Comparison of ENCODE assay signal across 10 mouse cellular contexts in genomic region chr1:136212803-136213202, GRCm38 (mm10). TPM values are rescaled to one million over a fixed set of nuclear protein-coding genes. Genes with fewer than 3 reads are reported as not detected.
A peak's percentile ranks its signal among the peaks of the same experiment; 100 is the strongest.
DNase-seq lines count a peak whose midpoint lies in the region; ATAC-seq and TF ChIP-seq lines count a peak whose summit lies in the region.
"Had no signal": no experiment of that assay in that cellular context is flagged by ENCODE, and none has a peak within 500 bp of the region (broad histone marks: within the 10 kb centered on the region; RNA-seq: fewer than 3 reads in every experiment).

TSS of gene Mroh3 (minus strand) at chr1:136212828.

- H3K36me3 ChIP-seq in hindbrain, embryonic 12.5 days = peaks cover 23% of the 10 kb centered on the region

- ATAC-seq in hindbrain, embryonic 12.5 days (ENCODE audit: low FRiP score) = 0 out of 2 replicates have a peak, but pooled peaks have one; percentile 40
- ATAC-seq: Patski had no signal

- DNase-seq in gastrocnemius, adult 18-20 months (ENCODE audit: low spot score) = peak; percentile 17
- no peak for DNase-seq in gastrocnemius, postnatal 25 days
- peak; percentile 42 for DNase-seq in 3T3-L1 (ENCODE audit: low read depth, low spot score)
- DNase-seq in brain, embryonic 14.5 days (ENCODE audit: low read depth) = peak; percentile 64
- peak; percentile 18 to 40 for DNase-seq in lung, postnatal 4 days
- peak; percentile 70 for DNase-seq in thymus, postnatal 0 days (ENCODE audit: low spot score)
- no peak for DNase-seq in gastrocnemius, postnatal 36 days

- no peaks in the 10 kb centered on the region for H3K9me3 ChIP-seq in hindbrain, embryonic 12.5 days (replicated peaks)

- intact Hi-C loops in gastrocnemius, postnatal 36 days (cut with DNase I) = no loop called here

- no peaks in the 10 kb centered on the region for H3K27me3 ChIP-seq in hindbrain, embryonic 12.5 days
- H3K27me3 ChIP-seq: Patski had no signal

- H3K9ac ChIP-seq in hindbrain, embryonic 12.5 days = no peak within 1 kb of the TSS

- no peak within 1 kb of the TSS for H3K4me3 ChIP-seq in hindbrain, embryonic 12.5 days

- H3K4me2 ChIP-seq in hindbrain, embryonic 12.5 days (replicated peaks) = no peak within 1 kb of the TSS

- TF ChIP-seq POLR2A in brain, embryonic 14.5 days (IDR thresholded peaks at IDR 0.05; ENCODE audit: borderline replicate concordance, extremely low read depth, insufficient read depth, insufficient read length, poor library complexity, severe bottlenecking) = no peak

- 41% methylated on average over 3 of the region's 3 CpGs for WGBS in hindbrain, embryonic 12.5 days

- H3K27ac ChIP-seq in hindbrain, embryonic 12.5 days = no peak within 1 kb of the TSS

- peak; percentile 72 for TF ChIP-seq CTCF in brain, embryonic 14.5 days (IDR thresholded peaks at IDR 0.05; ENCODE audit: borderline replicate concordance, extremely low read depth, insufficient read depth, insufficient read length)

- H3K4me1 ChIP-seq in hindbrain, embryonic 12.5 days = no peaks in the 10 kb centered on the region

RNA-seq across cellular contexts. Expression of gene Mroh3, which starts in this region (rescaled TPM):
- not detected for total RNA-seq in gastrocnemius, adult 18-20 months (2021)
- not detected for total RNA-seq in gastrocnemius, postnatal 25 days (2021)
- 0.50 and 0.77 TPM in 2 replicates for polyA plus RNA-seq in brain, embryonic 14.5 days (2012; rRNA removed)
- 0.34 TPM in 1 of 2 replicates, not detected in the other for polyA plus RNA-seq in hindbrain, embryonic 12.5 days (2016; fragmentation: Nextera tagmentation; extraction: Ambion mirVana)
- 0.05 and 0.46 TPM in 2 replicates for polyA plus RNA-seq in thymus, postnatal 0 days (2015; fragmentation: Nextera tagmentation; extraction: Ambion mirVana)
- not detected for total RNA-seq in gastrocnemius, postnatal 36 days (2021)
- polyA plus RNA-seq: heart, embryonic 14.5 days had no signal

Comparison
In these comparisons a context has a peak if more than half of its experiments do, and no peak if none do; other contexts are left out.
1. Peak in DNase-seq in gastrocnemius, adult 18-20 months; RNA of the gene not detected or under 1 TPM.
2. Peak in DNase-seq in brain, embryonic 14.5 days; RNA of the gene not detected or under 1 TPM.
3. Peak in ATAC-seq in hindbrain, embryonic 12.5 days; RNA of the gene not detected or under 1 TPM.
4. Peak in DNase-seq in thymus, postnatal 0 days; RNA of the gene not detected or under 1 TPM.
5. DNase-seq: peak in 3T3-L1 (single experiment) and lung, postnatal 4 days (2 of 2); none in gastrocnemius, postnatal 25 days (single experiment) and gastrocnemius, postnatal 36 days (0 of 2).